Mouse (Mus musculus): Measurements from ENCODE around the gene Vasp. TPM values are rescaled to one million over a fixed set of nuclear protein-coding genes. Genes with fewer than 3 reads are reported as not detected.

Gene Vasp
- polyA plus RNA-seq, 1 experiment from 2014 or later = 85.9 TPM

- DNase-seq (ENCODE audit: low spot score) = peak; percentile 89
- H3K27ac ChIP-seq (ENCODE audit: low read depth, low read length) = peak overlapping the region; percentile 95
- peak overlapping the region; percentile 56 for H3K4me2 ChIP-seq
- peaks cover 49% of the 10 kb centered on the region for H3K4me1 ChIP-seq (replicated peaks; ENCODE audit: control insufficient read depth, insufficient read depth, low read length)
- H3K27me3 ChIP-seq (replicated peaks; ENCODE audit: control insufficient read depth, insufficient read depth, low read length) = no peaks in the 10 kb centered on the region
- ATAC-seq (replicated peaks; ENCODE audit: low FRiP score) = peak; percentile 90
- no peaks in the 10 kb centered on the region for H3K9me3 ChIP-seq (ENCODE audit: control insufficient read depth, low read length)
- H3K4me3 ChIP-seq (ENCODE audit: low read depth, low read length) = 0 out of 2 replicates have a peak overlapping the region, but pooled peaks have one; percentile 11
- peaks cover 4% of the 10 kb centered on the region; the same call in 1 of the 2 replicates for H3K36me3 ChIP-seq (ENCODE audit: control insufficient read depth, insufficient read depth, low read length)
- H3K9ac ChIP-seq (ENCODE audit: low read depth, low read length) = peak overlapping the region; percentile 42; the same call in 1 of the 2 replicates
- 0% methylated on average over 1 of the region's 1 CpGs for WGBS
Measured at GRCm38 (mm10) chr7:19239423-19239822, 32.2 kb downstream of the Vasp start.

- peaks cover 4% of the 10 kb centered on the region for H3K36me3 ChIP-seq (ENCODE audit: control insufficient read depth, insufficient read depth, low read length)
- no peaks in the 10 kb centered on the region for H3K27me3 ChIP-seq (replicated peaks; ENCODE audit: control insufficient read depth, insufficient read depth, low read length)
- ATAC-seq (replicated peaks; ENCODE audit: low FRiP score) = no peak
- H3K4me2 ChIP-seq = no peak overlapping the region
- H3K4me1 ChIP-seq (replicated peaks; ENCODE audit: control insufficient read depth, insufficient read depth, low read length) = peaks cover 49% of the 10 kb centered on the region
- no peak overlapping the region for H3K9ac ChIP-seq (ENCODE audit: low read depth, low read length)
- WGBS = 97% methylated on average over 4 of the region's 4 CpGs
- no peaks in the 10 kb centered on the region for H3K9me3 ChIP-seq (ENCODE audit: control insufficient read depth, low read length)
- DNase-seq (ENCODE audit: low spot score) = no peak
- H3K4me3 ChIP-seq (ENCODE audit: low read depth, low read length) = no peak overlapping the region
- no peak overlapping the region; the same call in 1 of the 2 replicates for H3K27ac ChIP-seq (ENCODE audit: low read depth, low read length)
Measured at GRCm38 (mm10) chr7:19238344-19238743, 33.3 kb downstream of the Vasp start.

- Histone ChIP-seq H3K36me3 (ENCODE audit: control insufficient read depth, insufficient read depth, low read length) (peaks cover 4% of the 10 kb centered on the region), H3K4me2 (no peak overlapping the region), H3K4me3 (ENCODE audit: low read depth, low read length) (no peak overlapping the region), H3K27me3 (replicated peaks; ENCODE audit: control insufficient read depth, insufficient read depth, low read length) (no peaks in the 10 kb centered on the region), H3K9me3 (ENCODE audit: control insufficient read depth, low read length) (no peaks in the 10 kb centered on the region), H3K4me1 (replicated peaks; ENCODE audit: control insufficient read depth, insufficient read depth, low read length) (peaks cover 49% of the 10 kb centered on the region), H3K9ac (ENCODE audit: low read depth, low read length) (no peak overlapping the region), H3K27ac (ENCODE audit: low read depth, low read length) (no peak overlapping the region)
- DNase-seq (ENCODE audit: low spot score) = no peak
- ATAC-seq (replicated peaks; ENCODE audit: low FRiP score) = no peak
- WGBS = 90% methylated on average over 2 of the region's 2 CpGs
Measured at GRCm38 (mm10) chr7:19236411-19236810, 35.2 kb downstream of the Vasp start.

DNA sequence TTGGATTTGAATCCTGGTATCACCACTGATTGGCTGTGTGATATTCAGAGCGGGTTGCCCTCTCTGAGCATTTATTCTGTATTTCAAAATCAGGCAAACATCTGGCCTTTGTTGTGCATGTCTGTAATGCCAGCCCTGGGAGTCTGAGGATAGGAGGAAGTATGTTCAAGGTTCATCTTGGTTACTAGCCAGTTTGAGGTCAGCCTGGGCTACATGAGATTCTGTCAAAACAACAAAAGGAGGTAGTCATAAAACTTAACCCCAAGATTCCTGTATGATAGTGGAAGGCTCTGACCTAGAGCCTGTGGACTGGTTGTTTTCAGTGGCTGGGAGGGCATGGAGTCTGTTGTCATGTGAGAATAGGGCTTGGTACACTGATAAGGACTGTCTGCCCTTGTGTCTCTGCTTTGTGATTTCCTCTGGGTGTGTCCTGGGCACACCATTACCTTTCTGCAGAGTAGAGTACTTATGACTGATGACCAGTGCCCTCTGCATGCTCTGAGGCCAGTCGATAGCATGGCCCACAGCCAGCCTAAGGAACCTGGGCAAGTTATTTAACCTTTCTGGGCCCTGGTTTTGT is 36.4 kb downstream of the Vasp start:
- peaks cover 40% of the 10 kb centered on the region for H3K4me1 ChIP-seq (replicated peaks; ENCODE audit: control insufficient read depth, insufficient read depth, low read length)
- no peaks in the 10 kb centered on the region for H3K9me3 ChIP-seq (ENCODE audit: control insufficient read depth, low read length)
- no peak overlapping the region for H3K4me2 ChIP-seq
- no peak overlapping the region for H3K4me3 ChIP-seq (ENCODE audit: low read depth, low read length)
- WGBS = 76% methylated on average over 2 of the region's 2 CpGs
- H3K9ac ChIP-seq (ENCODE audit: low read depth, low read length) = no peak overlapping the region
- ATAC-seq (replicated peaks; ENCODE audit: low FRiP score) = no peak
- no peak for DNase-seq (ENCODE audit: low spot score)
- no peak overlapping the region for H3K27ac ChIP-seq (ENCODE audit: low read depth, low read length)
- no peaks in the 10 kb centered on the region for H3K27me3 ChIP-seq (replicated peaks; ENCODE audit: control insufficient read depth, insufficient read depth, low read length)
- H3K36me3 ChIP-seq (ENCODE audit: control insufficient read depth, insufficient read depth, low read length) = peaks cover 3% of the 10 kb centered on the region

GRCm38 (mm10) chr7:19234652-19235051 is 37.0 kb downstream of the Vasp start:
- Histone ChIP-seq H3K9ac (ENCODE audit: low read depth, low read length) (no peak overlapping the region), H3K36me3 (ENCODE audit: control insufficient read depth, insufficient read depth, low read length) (peaks cover 3% of the 10 kb centered on the region), H3K27me3 (replicated peaks; ENCODE audit: control insufficient read depth, insufficient read depth, low read length) (no peaks in the 10 kb centered on the region), H3K4me1 (replicated peaks; ENCODE audit: control insufficient read depth, insufficient read depth, low read length) (peaks cover 40% of the 10 kb centered on the region), H3K9me3 (ENCODE audit: control insufficient read depth, low read length) (no peaks in the 10 kb centered on the region), H3K4me2 (no peak overlapping the region), H3K27ac (ENCODE audit: low read depth, low read length) (no peak overlapping the region), H3K4me3 (ENCODE audit: low read depth, low read length) (no peak overlapping the region)
- no peak for DNase-seq (ENCODE audit: low spot score)
- 70% methylated on average over 5 of the region's 5 CpGs for WGBS
- no peak for ATAC-seq (replicated peaks; ENCODE audit: low FRiP score)

- Histone ChIP-seq H3K27me3 (replicated peaks; ENCODE audit: control insufficient read depth, insufficient read depth, low read length) (no peaks in the 10 kb centered on the region), H3K4me2 (no peak overlapping the region), H3K9me3 (ENCODE audit: control insufficient read depth, low read length) (no peaks in the 10 kb centered on the region), H3K9ac (ENCODE audit: low read depth, low read length) (no peak overlapping the region), H3K4me1 (replicated peaks; ENCODE audit: control insufficient read depth, insufficient read depth, low read length) (peaks cover 29% of the 10 kb centered on the region), H3K4me3 (ENCODE audit: low read depth, low read length) (no peak overlapping the region), H3K27ac (ENCODE audit: low read depth, low read length) (no peak overlapping the region), H3K36me3 (ENCODE audit: control insufficient read depth, insufficient read depth, low read length) (peaks cover 3% of the 10 kb centered on the region)
- WGBS = 82% methylated on average over 3 of the region's 3 CpGs
- ATAC-seq (replicated peaks; ENCODE audit: low FRiP score) = no peak
- DNase-seq (ENCODE audit: low spot score) = no peak
Measured at GRCm38 (mm10) chr7:19231849-19232248, 39.8 kb downstream of the Vasp start.

- Histone ChIP-seq H3K4me1 (replicated peaks; ENCODE audit: control insufficient read depth, insufficient read depth, low read length) (peaks cover 25% of the 10 kb centered on the region), H3K36me3 (ENCODE audit: control insufficient read depth, insufficient read depth, low read length) (peaks cover 3% of the 10 kb centered on the region), H3K9ac (ENCODE audit: low read depth, low read length) (no peak overlapping the region), H3K4me3 (ENCODE audit: low read depth, low read length) (no peak overlapping the region), H3K4me2 (no peak overlapping the region), H3K27me3 (replicated peaks; ENCODE audit: control insufficient read depth, insufficient read depth, low read length) (no peaks in the 10 kb centered on the region), H3K27ac (ENCODE audit: low read depth, low read length) (no peak overlapping the region), H3K9me3 (ENCODE audit: control insufficient read depth, low read length) (no peaks in the 10 kb centered on the region)
- ATAC-seq (replicated peaks; ENCODE audit: low FRiP score) = no peak
- 94% methylated on average over 5 of the region's 5 CpGs for WGBS
- no peak for DNase-seq (ENCODE audit: low spot score)
Measured at GRCm38 (mm10) chr7:19230899-19231298, 40.7 kb downstream of the Vasp start.

DNA sequence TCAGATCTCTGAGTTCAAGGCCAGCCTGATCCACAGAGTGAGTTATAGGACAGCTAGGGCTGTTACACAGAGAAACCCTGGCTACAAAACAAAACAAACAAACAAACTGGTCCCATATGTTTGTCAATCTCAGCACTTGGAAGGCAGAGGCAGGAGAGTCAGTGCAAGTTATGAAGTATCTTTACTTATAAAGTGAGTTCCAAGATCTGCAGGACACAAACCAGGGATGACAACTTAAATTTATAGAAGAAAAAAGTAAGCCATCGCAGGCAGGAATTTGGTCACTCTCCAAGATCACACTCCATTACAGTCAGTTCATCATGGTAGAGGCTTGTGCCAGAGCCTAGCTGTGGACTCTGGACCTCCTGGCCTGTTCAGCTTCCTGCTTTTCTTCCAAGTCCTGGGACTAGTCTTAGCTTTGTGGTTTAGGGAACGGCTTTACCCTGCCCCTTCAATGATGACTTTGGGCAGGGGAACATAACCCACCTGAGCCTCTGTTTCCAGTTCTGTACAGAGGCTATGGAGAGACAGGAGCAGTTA is 41.5 kb downstream of the Vasp start:
- H3K4me1 ChIP-seq (replicated peaks; ENCODE audit: control insufficient read depth, insufficient read depth, low read length) = peaks cover 25% of the 10 kb centered on the region
- 87% methylated on average over 2 of the region's 2 CpGs for WGBS
- H3K27ac ChIP-seq (ENCODE audit: low read depth, low read length) = no peak overlapping the region
- ATAC-seq (replicated peaks; ENCODE audit: low FRiP score) (no peak), DNase-seq (ENCODE audit: low spot score) (no peak)
- peak overlapping the region; percentile 72 for H3K4me3 ChIP-seq (ENCODE audit: low read depth, low read length)
- H3K9ac ChIP-seq (ENCODE audit: low read depth, low read length) = no peak overlapping the region; the same call in 1 of the 2 replicates
- H3K36me3 ChIP-seq (ENCODE audit: control insufficient read depth, insufficient read depth, low read length) = peaks cover 3% of the 10 kb centered on the region
- no peaks in the 10 kb centered on the region for H3K27me3 ChIP-seq (replicated peaks; ENCODE audit: control insufficient read depth, insufficient read depth, low read length)
- no peaks in the 10 kb centered on the region for H3K9me3 ChIP-seq (ENCODE audit: control insufficient read depth, low read length)
- H3K4me2 ChIP-seq = peak overlapping the region; percentile 87

DNA sequence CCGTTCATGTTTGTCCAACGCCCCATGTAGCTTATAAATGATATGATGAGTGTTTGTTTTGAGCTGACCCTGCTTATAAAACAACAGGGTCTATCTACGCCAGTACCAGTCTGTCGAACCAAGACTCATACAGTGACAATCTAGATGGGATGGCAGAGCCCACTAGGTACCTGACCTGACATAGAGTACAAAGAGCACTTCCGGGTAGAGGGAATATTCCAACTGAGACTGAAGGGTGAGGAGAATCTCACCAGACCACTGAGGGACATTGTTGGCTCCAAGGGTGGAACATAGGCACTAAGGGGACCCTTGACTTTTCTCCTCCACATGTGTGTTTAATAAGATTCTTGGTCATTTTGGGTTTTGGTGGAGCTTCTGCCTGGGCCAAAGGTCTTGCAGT is 42.2 kb downstream of the Vasp start:
- Histone ChIP-seq H3K4me1 (replicated peaks; ENCODE audit: control insufficient read depth, insufficient read depth, low read length) (peaks cover 23% of the 10 kb centered on the region), H3K36me3 (ENCODE audit: control insufficient read depth, insufficient read depth, low read length) (peaks cover 3% of the 10 kb centered on the region)
- WGBS = 43% methylated on average over 5 of the region's 5 CpGs

More for the DNA sequence above, 42.2 kb downstream of the Vasp start:
- Histone ChIP-seq H3K4me3 (ENCODE audit: low read depth, low read length) (peak overlapping the region; percentile 72), H3K9me3 (ENCODE audit: control insufficient read depth, low read length) (no peaks in the 10 kb centered on the region), H3K4me2 (peak overlapping the region; percentile 87), H3K9ac (ENCODE audit: low read depth, low read length) (peak overlapping the region; percentile 71), H3K27ac (ENCODE audit: low read depth, low read length) (peak overlapping the region; percentile 63), H3K27me3 (replicated peaks; ENCODE audit: control insufficient read depth, insufficient read depth, low read length) (no peaks in the 10 kb centered on the region)
- no peak for ATAC-seq (replicated peaks; ENCODE audit: low FRiP score)
- no peak for DNase-seq (ENCODE audit: low spot score)

All from liver, embryonic 11.5 days (tissue).